Mouse (Mus musculus) MEL (cell line): Measurements from ENCODE around the gene Nrcam. TPM values are rescaled to one million over a fixed set of nuclear protein-coding genes. Genes with fewer than 3 reads are reported as not detected.

ENCODE experiments used
- DNase-seq: peaks from one replicate; pipeline ENCODE4 v3.0.0; 2011; ENCODE audit warnings: low read depth, low spot score
- H3K27ac ChIP-seq: 2 replicates; pipeline ENCODE4 v1.5.1; 2012; ENCODE audit warnings: low read depth, mild to moderate bottlenecking, control low read depth, low read length, moderate library complexity; ENCODE audit not compliant: control insufficient read depth
- H3K27me3 ChIP-seq, 2 experiments: fragments of 150-350 bp in 1 of 2; sonication (generic) in 1 of 2; 2 replicates each; pipeline ENCODE4 v1.6.1; 2012; ENCODE audit warnings: low read length in 2 of 2, mild to moderate bottlenecking in 2 of 2, improper control_type of control experiment in 1 of 2, moderate library complexity in 1 of 2; ENCODE audit not compliant: insufficient read depth in 2 of 2, control insufficient read depth in 1 of 2
- H3K36me3 ChIP-seq, 2 experiments: 2 replicates each; pipeline ENCODE4 v1.6.1; 2012 to 2014; ENCODE audit warnings: low read length in 2 of 2, improper control_type of control experiment in 1 of 2, inconsistent platforms in 1 of 2, mild to moderate bottlenecking in 1 of 2; ENCODE audit not compliant: insufficient read depth in 2 of 2, control insufficient read depth in 1 of 2
- H3K4me1 ChIP-seq, 2 experiments: fragments of 150-350 bp in 1 of 2; sonication (generic) in 1 of 2; 2 replicates each; pipeline ENCODE4 v1.6.1; 2012; ENCODE audit warnings: low read length in 2 of 2, improper control_type of control experiment in 1 of 2, mild to moderate bottlenecking in 1 of 2; ENCODE audit not compliant: insufficient read depth in 2 of 2, control insufficient read depth in 1 of 2
- H3K4me3 ChIP-seq, 2 experiments: fragments of 150-350 bp in 1 of 2; sonication (generic) in 1 of 2; 2 replicates each; pipeline ENCODE4 v1.5.1; 2012; ENCODE audit warnings: low read depth in 2 of 2, low read length in 2 of 2, mild to moderate bottlenecking in 2 of 2, moderate library complexity in 2 of 2, control low read depth in 1 of 2, improper control_type of control experiment in 1 of 2; ENCODE audit not compliant: control insufficient read depth in 1 of 2, insufficient read depth in 1 of 2
- H3K79me2 ChIP-seq: 2 replicates; pipeline ENCODE4 v1.6.1; 2012; ENCODE audit warnings: mild to moderate bottlenecking, low read length, moderate library complexity; ENCODE audit not compliant: control insufficient read depth, poor library complexity, insufficient read depth
- H3K9ac ChIP-seq: 2 replicates; pipeline ENCODE4 v1.6.1; 2012; ENCODE audit warnings: low read depth, mild to moderate bottlenecking, control low read depth, low read length, moderate library complexity; ENCODE audit not compliant: control insufficient read depth, poor library complexity, severe bottlenecking
- H3K9me3 ChIP-seq: fragments of 150-350 bp; sonication (generic); replicated peaks from 2 replicates; pipeline ENCODE4 v1.6.1; 2012; ENCODE audit warnings: mild to moderate bottlenecking, low read length, improper control_type of control experiment, moderate library complexity; ENCODE audit not compliant: insufficient read depth
- EP300 ChIP-seq, 2 experiments: IDR thresholded peaks; 2 replicates each; pipeline ENCODE4 v1.6.1; 2011; ENCODE audit warnings: improper control_type of control experiment in 2 of 2, low read length in 2 of 2, low read depth in 1 of 2, mild to moderate bottlenecking in 1 of 2
- GABPA ChIP-seq: IDR thresholded peaks from 2 replicates; pipeline ENCODE4 v1.6.1; 2012; ENCODE audit warnings: low read depth, mild to moderate bottlenecking, inconsistent platforms, low read length, improper control_type of control experiment, moderate library complexity
- GATA1 ChIP-seq: IDR thresholded peaks from 2 replicates; pipeline ENCODE4 v1.6.1; 2011; ENCODE audit warnings: low read depth, low read length, improper control_type of control experiment
- JUND ChIP-seq: IDR thresholded peaks from 2 replicates; pipeline ENCODE4 v1.6.1; 2011; ENCODE audit warnings: low read depth, mild to moderate bottlenecking, improper control_type of control experiment, low read length
- MAFK ChIP-seq: IDR thresholded peaks from 2 replicates; pipeline ENCODE4 v1.6.1; 2011; ENCODE audit warnings: low read depth, mild to moderate bottlenecking, low read length, improper control_type of control experiment, borderline replicate concordance
- MAX ChIP-seq: IDR thresholded peaks from 2 replicates; pipeline ENCODE4 v1.6.1; 2011; ENCODE audit warnings: low read length, improper control_type of control experiment
- MAZ ChIP-seq: IDR thresholded peaks from 2 replicates; pipeline ENCODE4 v1.6.1; 2012; ENCODE audit warnings: low read depth, mild to moderate bottlenecking, inconsistent platforms, low read length, improper control_type of control experiment
- MYC ChIP-seq: IDR thresholded peaks from 2 replicates; pipeline ENCODE4 v1.6.1; 2011; ENCODE audit warnings: low read depth, mild to moderate bottlenecking, low read length, improper control_type of control experiment, moderate library complexity
- NELFE ChIP-seq: IDR thresholded peaks from 2 replicates; pipeline ENCODE4 v1.6.1; 2011; ENCODE audit warnings: low read depth, low read length, improper control_type of control experiment
- POLR2AphosphoS2 ChIP-seq: IDR thresholded peaks from 2 replicates; pipeline ENCODE4 v1.6.1; 2011; ENCODE audit warnings: low read length, improper control_type of control experiment
- POLR2AphosphoS5 ChIP-seq: IDR thresholded peaks from 2 replicates; pipeline ENCODE4 v1.6.1; 2012; ENCODE audit warnings: low read depth, borderline replicate concordance, mild to moderate bottlenecking, inconsistent platforms, low read length, moderate library complexity, mixed read lengths
- RAD21 ChIP-seq: IDR thresholded peaks from 2 replicates; pipeline ENCODE4 v1.6.1; 2011; ENCODE audit warnings: mild to moderate bottlenecking, low read depth, low read length, improper control_type of control experiment
- TAL1 ChIP-seq: IDR thresholded peaks from 2 replicates; pipeline ENCODE4 v1.6.1; 2012; ENCODE audit warnings: mild to moderate bottlenecking, inconsistent platforms, low read length, moderate library complexity, mixed read lengths
- TBP ChIP-seq: IDR thresholded peaks from 2 replicates; pipeline ENCODE4 v1.8.0; 2011; ENCODE audit warnings: low read depth, low read length, improper control_type of control experiment
- TCF12 ChIP-seq: IDR thresholded peaks from 2 replicates; pipeline ENCODE4 v1.6.1; 2014; ENCODE audit warnings: low read depth, mild to moderate bottlenecking, inconsistent platforms, low read length, improper control_type of control experiment, moderate library complexity
- USF1 ChIP-seq: IDR thresholded peaks from 2 replicates; pipeline ENCODE4 v1.6.1; 2014; ENCODE audit warnings: low read depth, mild to moderate bottlenecking, inconsistent platforms, low read length, improper control_type of control experiment, moderate library complexity
- USF2 ChIP-seq, 2 experiments: IDR thresholded peaks; 2 replicates each; pipeline ENCODE4 v1.6.1; 2011 to 2012; ENCODE audit warnings: improper control_type of control experiment in 2 of 2, low read length in 2 of 2, borderline replicate concordance in 1 of 2, inconsistent platforms in 1 of 2, low read depth in 1 of 2, mild to moderate bottlenecking in 1 of 2; ENCODE audit not compliant: insufficient read depth in 1 of 2
- polyA plus RNA-seq, 2 experiments: library from polyadenylated mRNA; stranded (reverse) in 1 of 2; unstranded in 1 of 2; fragments of >175 nt in 1 of 2; fragments of >200 nt in 1 of 2; gene quantifications; 2 replicates each; pipeline versions ENCODE4 v1.2.1 to v1.2.4; 2012; ENCODE audit warnings: low replicate concordance in 2 of 2, low read depth in 1 of 2; ENCODE audit not compliant: insufficient read length in 2 of 2, insufficient read depth in 1 of 2, missing spikeins in 1 of 2
- total RNA-seq: library from RNA; depleted of rRNA; stranded (reverse); fragments of 300-350 nt; gene quantifications from 2 replicates; pipeline ENCODE4 v1.2.3, GENCODE M21; 2012

Gene Nrcam
- total and polyA plus RNA-seq, 3 experiments = not detected

GRCm38 (mm10) chr12:44480031-44480419, 151.3 kb downstream of the Nrcam start:
- TF ChIP-seq JUND (no peak), GATA1 (no peak), TBP (no peak), USF2 (IDR thresholded peaks at IDR 0.05; ENCODE audit: borderline replicate concordance in 1 of 2, insufficient read depth in 1 of 2, low read depth in 1 of 2, low read length in 2 of 2) (no peak), EP300 (IDR thresholded peaks at IDR 0.05; ENCODE audit: low read depth in 1 of 2, low read length in 2 of 2) (no peak), TCF12 (no peak), MAFK (no peak), MAZ (no peak), NELFE (no peak), MYC (no peak), RAD21 (no peak), TAL1 (no peak)
- H3K27ac ChIP-seq = no peak overlapping the region
- H3K79me2 ChIP-seq = no peaks in the 10 kb centered on the region
- H3K9me3 ChIP-seq = no peaks in the 10 kb centered on the region
- DNase-seq = no peak
- no peak overlapping the region for H3K9ac ChIP-seq
- H3K36me3 ChIP-seq = no peaks in the 10 kb centered on the region
- H3K4me1 ChIP-seq = no peaks in the 10 kb centered on the region
- no peaks in the 10 kb centered on the region for H3K27me3 ChIP-seq
- no peak overlapping the region for H3K4me3 ChIP-seq

- Histone ChIP-seq H3K27ac (no peak overlapping the region), H3K79me2 (no peaks in the 10 kb centered on the region)
- no peak for DNase-seq
Measured at GRCm38 (mm10) chr12:44481415-44481814, 152.7 kb downstream of the Nrcam start.

GRCm38 (mm10) chr12:44492759-44493479, 164.2 kb downstream of the Nrcam start:
- H3K4me3 ChIP-seq = no peak overlapping the region
- H3K36me3 ChIP-seq = no peaks in the 10 kb centered on the region
- no peak overlapping the region for H3K27ac ChIP-seq
- no peak for DNase-seq
- H3K79me2 ChIP-seq = no peaks in the 10 kb centered on the region
- TF ChIP-seq POLR2AphosphoS2 (no peak), GABPA (no peak)
- no peaks in the 10 kb centered on the region for H3K9me3 ChIP-seq
- H3K4me1 ChIP-seq = no peaks in the 10 kb centered on the region
- H3K27me3 ChIP-seq = no peaks in the 10 kb centered on the region
- no peak overlapping the region for H3K9ac ChIP-seq

More at GRCm38 (mm10) chr12:44481415-44481814, 152.7 kb downstream of the Nrcam start:
- TF ChIP-seq MYC (no peak), USF1 (no peak), MAX (no peak), POLR2AphosphoS2 (no peak), POLR2AphosphoS5 (no peak), EP300 (IDR thresholded peaks at IDR 0.05; ENCODE audit: low read depth in 1 of 2, low read length in 2 of 2) (no peak)
- Histone ChIP-seq H3K36me3 (no peaks in the 10 kb centered on the region), H3K4me3 (no peak overlapping the region), H3K4me1 (no peaks in the 10 kb centered on the region), H3K9me3 (no peaks in the 10 kb centered on the region), H3K27me3 (no peaks in the 10 kb centered on the region), H3K9ac (no peak overlapping the region)
